Mouse (Mus musculus) adrenal gland (tissue): ENCODE measurements around the gene Tacr3.

Experiments
- intact Hi-C: fragments of 180-260 bp; cut with DNase I; formaldehyde crosslinking; loops from one replicate; pipeline ENCODE4 v1.15.1; 2025
- long read RNA-seq, 2 experiments: library from polyadenylated mRNA; unstranded; transcript quantifications; one replicate each; pipeline ENCODE4 v2.0.0; 2020; ENCODE audit warnings: borderline replicate concordance in 1 of 2; ENCODE audit not compliant: insufficient replicate concordance in 1 of 2

The Tacr3 gene
- long read RNA-seq, experiment 1 = 0 reads
- long read RNA-seq, experiment 2 = 0 reads

DNA sequence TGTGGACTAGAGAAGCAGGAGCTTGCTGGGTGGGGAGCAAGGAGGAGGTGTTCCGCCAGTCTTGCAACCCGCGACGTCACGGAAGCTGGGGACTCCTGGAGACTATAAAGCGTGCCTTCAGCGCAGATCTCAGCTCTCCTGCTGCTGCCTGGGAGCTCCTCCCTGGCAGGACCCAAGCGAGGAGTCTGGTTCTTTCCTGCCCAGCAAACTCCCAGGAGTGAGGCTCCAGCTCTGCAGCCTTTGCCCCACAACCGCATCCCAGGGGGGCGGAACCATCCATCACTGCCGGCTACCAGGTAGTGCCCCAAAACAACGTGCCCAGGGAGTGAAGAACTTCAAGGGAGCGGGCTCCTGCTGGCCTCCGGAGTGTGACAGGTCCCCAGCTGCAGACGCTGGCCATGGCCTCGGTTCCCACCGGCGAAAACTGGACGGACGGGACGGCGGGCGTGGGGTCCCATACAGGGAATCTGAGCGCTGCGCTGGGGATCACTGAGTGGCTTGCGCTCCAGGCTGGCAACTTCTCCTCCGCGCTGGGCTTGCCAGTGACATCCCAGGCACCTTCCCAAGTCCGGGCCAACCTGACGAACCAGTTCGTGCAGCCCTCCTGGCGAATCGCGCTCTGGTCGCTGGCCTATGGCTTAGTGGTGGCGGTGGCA lies at the start of gene Tacr3:
Gene Tacr3 (plus strand): TSS at position 133 of the 656 bp plus-strand sequence.
- intact Hi-C loops = no loop called here

DNA sequence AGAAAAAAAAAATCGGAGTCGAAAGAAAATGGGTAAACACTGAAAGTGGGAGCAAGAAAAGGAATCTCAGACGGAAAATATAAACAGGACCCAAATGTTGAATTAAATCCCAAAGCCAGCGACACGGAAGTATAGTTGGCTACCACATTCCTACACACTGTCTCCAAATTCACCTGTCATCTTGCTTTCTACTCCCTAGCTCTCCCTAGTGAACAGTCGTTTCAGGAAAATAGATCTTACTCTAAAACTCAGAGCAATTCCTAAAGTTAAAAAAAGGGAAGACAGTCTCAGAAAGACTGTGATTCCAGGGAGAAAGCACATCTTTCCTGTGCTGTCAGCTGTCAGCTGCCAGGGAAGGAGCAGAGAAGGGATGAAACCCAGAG lies 324 bp upstream of the Tacr3 start:
- intact Hi-C loops = no loop called here

DNA sequence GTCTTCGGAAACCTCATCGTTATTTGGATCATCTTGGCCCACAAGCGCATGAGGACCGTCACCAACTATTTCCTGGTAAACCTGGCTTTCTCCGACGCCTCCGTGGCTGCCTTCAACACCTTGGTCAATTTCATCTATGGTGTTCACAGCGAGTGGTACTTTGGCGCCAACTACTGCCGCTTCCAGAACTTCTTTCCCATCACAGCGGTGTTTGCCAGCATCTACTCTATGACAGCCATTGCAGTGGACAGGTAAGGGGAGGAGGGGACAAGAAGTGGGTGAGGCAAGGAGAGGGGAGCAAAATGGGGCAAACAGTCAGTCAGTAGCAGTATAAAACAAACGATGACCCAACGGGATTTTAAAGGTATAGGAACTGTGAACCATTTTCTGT lies 719 bp downstream of the Tacr3 start:
- intact Hi-C loops = no loop called here

DNA sequence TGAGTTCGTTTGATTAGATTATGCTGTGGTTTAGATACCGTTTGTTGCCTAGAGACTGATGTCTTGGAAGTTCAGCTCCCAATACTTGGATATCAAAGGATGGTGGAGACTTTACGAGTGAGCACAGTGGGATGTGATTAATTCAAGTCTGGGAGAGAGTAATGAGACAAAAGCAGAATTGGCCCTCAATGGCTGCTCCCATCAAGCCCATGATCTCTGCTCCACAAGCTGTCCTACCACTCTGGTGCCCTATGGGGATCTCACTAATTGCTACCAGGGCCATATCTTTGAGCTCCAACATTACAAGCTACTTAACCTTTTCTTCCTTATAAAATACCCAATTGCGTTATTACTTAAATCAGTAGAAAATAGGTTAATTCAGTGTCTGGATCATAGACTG lies 22.5 kb downstream of the Tacr3 start:
- intact Hi-C loops = no loop called here

DNA sequence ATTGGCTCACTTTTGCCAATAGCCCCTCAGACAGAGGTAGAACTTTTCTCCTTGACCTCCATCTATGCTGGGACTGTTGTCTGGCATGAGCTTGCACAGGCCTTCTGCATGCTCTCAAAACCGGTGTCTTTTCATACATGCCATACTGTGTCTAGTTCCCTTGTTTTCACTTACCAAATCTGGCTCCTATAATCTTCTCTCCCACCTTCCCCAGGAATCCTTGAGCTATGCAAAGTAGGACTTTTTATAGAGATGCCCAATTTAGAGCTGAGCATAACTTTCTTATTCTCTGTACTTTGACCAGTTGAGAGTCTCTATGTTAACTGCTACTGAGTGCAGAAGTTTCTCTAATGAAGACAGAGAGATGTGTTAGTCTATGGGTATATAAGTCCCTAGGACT lies 48.9 kb downstream of the Tacr3 start:
- intact Hi-C loops = no loop called here

DNA sequence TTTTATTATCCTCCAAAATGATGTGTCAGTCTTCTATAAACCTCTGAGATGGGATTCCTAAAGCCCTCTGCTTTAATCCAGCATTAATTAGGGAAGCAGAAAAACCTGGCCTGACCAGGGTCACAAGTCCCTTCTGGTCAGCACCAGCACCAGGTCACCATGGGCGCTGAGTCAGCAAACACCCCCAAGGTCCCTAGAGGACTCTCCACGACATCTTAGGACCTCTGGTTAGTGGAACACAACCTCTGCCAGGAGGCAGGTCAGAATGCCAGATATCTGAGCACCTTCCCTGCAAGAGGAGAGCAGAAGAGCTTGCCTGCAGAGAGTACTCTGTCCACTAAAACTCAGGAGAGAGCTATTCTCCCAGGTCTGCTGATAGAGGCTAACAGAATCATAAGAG lies 67.0 kb downstream of the Tacr3 start:
- intact Hi-C loops = no loop called here

DNA sequence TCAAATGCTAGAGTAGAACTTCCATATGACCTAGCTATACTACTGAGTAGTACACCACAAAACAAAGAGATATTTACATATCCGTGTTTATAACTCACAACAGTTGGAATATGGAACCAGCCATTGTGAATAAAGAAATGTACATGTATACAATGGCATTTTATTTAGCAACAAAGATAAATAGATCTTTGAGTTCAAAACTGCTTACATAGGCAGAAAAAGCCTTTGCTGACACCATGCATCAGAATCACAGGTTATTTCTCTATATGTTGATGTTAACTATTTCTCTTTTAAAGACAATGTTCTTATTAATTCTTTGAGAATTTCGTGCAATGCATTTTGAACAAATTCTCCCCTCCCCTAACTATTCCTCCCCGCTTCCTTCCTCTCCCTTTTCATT lies 80.1 kb downstream of the Tacr3 start:
- intact Hi-C loops = no loop called here

DNA sequence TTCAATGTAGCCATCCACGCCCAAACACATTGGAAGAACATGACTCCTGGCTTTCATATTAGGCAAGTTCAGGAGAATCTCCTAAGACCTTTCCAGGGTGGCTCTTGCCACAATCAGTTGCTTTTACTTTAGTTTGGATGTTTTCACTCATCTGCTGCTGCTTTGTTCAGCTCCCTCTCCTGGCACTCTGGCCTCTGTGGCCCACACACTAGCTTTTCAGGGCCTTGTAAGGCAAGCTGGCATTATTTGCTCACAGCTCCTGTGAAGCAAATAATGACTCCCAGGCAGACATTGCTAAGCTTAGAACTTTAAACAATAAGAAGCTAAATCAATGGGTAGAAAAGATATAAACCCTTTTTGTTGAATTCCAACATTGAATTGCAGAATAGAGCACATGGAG lies 105.9 kb downstream of the Tacr3 start:
- intact Hi-C loops = no loop called here

DNA sequence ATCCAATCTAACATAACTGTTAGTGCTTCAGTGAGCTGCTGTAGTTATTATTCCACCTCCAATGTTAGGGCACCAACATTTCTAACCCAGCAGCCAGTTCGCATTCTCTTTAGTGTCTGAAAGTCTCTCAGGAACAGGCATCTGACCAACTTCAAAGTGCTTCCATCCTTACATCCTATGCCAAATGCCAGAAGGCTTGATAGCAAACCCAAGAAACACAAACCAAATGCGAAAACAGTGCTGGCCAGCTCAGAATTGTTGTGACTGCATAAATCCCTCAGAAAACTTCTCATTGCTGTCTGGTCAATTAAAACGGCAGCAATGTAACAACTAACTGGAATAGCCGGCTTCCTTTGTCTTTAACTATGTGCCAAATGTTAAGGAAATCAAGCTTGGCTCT lies 106.7 kb downstream of the Tacr3 start:
- intact Hi-C loops = no loop called here

DNA sequence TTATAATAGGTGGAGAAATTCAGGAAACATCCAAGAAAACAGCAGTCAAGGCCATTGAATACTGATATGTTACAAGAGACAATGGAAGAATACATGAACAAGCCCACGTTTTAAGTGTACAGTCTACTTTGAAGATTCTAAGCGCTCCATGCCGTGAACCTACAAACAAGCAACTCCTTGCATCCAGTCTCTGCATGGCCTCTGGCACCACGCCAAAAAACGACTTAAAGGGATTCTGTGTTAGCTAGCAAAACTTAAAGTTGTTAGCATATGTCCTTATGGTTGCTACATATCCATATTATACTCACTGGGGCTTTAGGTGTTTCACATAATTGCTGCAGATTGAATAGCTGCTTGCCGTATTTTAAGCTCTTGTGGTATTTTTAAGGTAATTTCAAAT lies 134.7 kb downstream of the Tacr3 start:
- intact Hi-C loops = no loop called here

DNA sequence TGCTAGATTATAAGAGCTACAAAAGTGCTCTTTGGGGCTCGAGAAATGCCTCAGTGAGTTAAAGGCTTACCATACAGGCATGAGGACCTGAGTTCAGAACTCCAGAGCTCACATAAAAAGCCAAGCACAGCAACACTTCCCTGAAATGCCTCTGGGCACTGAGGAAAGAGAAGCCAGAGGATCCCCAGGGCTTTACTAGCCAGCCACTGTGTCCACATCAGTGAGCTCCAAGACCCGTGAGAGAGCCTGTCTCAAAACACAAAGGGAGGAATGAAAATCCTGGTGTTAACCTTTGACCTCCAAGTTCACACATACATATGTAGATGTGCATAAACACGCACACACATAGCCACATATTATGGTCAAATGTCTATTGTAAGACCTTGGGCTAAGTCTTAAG lies 150.1 kb downstream of the Tacr3 start:
- intact Hi-C loops = no loop called here

DNA sequence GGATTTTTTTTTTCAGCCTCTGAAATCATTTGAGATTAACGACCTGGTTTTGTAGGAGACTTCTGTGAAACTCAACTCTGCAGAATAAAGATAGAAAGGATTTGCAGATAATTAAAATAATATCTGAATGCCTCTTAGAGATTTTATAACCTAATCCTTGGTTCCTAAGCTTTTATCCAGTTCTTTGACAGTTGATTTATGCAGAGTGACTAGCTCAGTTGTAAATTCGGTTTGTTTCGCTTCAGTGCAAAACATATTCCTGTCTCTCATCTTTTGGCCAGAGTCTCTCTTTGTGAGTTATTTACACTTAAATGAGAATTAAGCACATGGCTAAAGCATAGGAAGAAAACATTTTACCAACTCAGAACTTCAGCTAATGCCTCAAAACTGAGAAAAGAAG lies 151.3 kb downstream of the Tacr3 start:
- intact Hi-C loops = no loop called here
